Mouse (Mus musculus) bone marrow macrophage, adult 2 months (primary cell): ENCODE data around the gene Nme4.

ENCODE experiments used
- CTCF ChIP-seq: IDR thresholded peaks from 2 replicates; pipeline ENCODE4 v1.5.1; 2012; ENCODE audit warnings: low read depth, mild to moderate bottlenecking, low read length, moderate library complexity
- POLR2A ChIP-seq: IDR thresholded peaks from 2 replicates; pipeline ENCODE4 v1.6.1; 2012; ENCODE audit warnings: mild to moderate bottlenecking, low read depth, low read length, borderline replicate concordance

- no peak for TF ChIP-seq CTCF
- TF ChIP-seq POLR2A: no peak
These were observed 43.3 kb downstream of the Nme4 start for GRCm38 (mm10) chr17:26052074-26052473.
